Mouse (Mus musculus): ENCODE results near the gene Etnk2.

DNA sequence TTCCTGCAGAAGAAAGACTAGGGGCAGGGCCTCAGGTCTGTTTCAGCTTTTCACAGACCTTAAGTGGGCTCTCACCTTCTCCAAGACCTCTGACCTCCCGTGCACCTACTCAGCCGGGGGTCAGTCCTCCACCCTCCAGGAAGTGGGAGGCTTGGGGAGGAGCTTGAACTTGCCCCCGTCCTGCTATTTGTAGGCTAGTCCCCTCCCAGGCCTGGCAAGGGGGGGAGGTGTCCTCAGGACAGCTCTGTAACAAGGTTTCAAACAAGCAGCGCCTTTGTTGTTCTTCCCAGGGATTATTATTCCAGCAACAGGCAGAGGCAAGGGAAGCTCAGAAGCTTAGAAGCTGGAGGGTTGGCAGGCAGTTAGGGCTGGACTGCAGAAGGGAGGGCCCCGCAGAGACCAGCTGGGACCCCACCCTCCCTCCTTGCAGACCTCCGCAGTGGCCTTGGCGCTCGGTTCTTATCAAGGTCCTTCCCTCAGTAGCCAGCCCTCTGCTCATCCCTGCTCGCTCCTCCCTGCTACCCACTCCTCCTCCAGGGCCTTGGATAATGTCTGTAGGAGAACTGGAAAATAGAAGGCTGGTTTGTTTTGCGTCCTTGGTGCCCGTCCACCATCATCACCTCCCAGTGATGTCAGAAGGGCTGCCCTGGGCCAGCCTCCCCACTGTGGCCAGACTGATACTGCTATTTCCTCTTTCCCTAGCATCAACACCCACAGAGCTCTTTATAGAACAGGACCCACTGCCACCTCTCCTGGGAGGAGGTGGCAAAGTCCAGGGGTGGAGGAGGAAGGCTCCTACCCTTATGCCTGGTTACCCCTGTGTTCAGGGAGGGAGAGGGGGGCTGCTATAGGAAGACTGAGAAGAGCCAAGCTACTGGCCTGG is 4.5 kb downstream of the Etnk2 start:
- no peak for TF ChIP-seq CTCF (IDR thresholded peaks at IDR 0.05; ENCODE audit: low read depth)
- no peak for TF ChIP-seq EP300 (IDR thresholded peaks at IDR 0.05; ENCODE audit: low read depth)
